Mouse (Mus musculus) spleen, postnatal 14 days (tissue): ENCODE results near the gene Ggta1.

ENCODE experiments used
- DNase-seq, 2 experiments: peaks; one replicate each; pipeline ENCODE4 v3.0.0; 2021 to 2022; ENCODE audit warnings: low spot score in 2 of 2

The Ggta1 gene

GRCm38 (mm10) chr2:35406611-35407010 lies 56.4 kb downstream of the Ggta1 start:
- DNase-seq, result no peak

- DNase-seq, result no peak
Observed at GRCm38 (mm10) chr2:35402391-35402790, 60.6 kb downstream of the Ggta1 start.

GRCm38 (mm10) chr2:35400739-35401138 lies 62.3 kb downstream of the Ggta1 start:
- no peak for DNase-seq

GRCm38 (mm10) chr2:35398184-35398828 lies 64.7 kb downstream of the Ggta1 start:
- no peak for DNase-seq

GRCm38 (mm10) chr2:35397590-35398173 lies 65.3 kb downstream of the Ggta1 start:
- DNase-seq, result peak; percentile 40 to 58

- no peak for DNase-seq
Observed at GRCm38 (mm10) chr2:35397096-35397495, 65.9 kb downstream of the Ggta1 start, which contains the start of gene 4930402F06Rik. Gene 4930402F06Rik, minus strand, starts transcription at chr2:35397175.

GRCm38 (mm10) chr2:35385441-35385871 lies 77.6 kb downstream of the Ggta1 start:
- no peak for DNase-seq

GRCm38 (mm10) chr2:35379306-35379705 lies 83.7 kb downstream of the Ggta1 start:
- no peak for DNase-seq

GRCm38 (mm10) chr2:35377600-35377999 lies 85.4 kb downstream of the Ggta1 start:
- DNase-seq, result no peak

- peak in 1 of 2 experiments; percentile 51 for DNase-seq
Observed at GRCm38 (mm10) chr2:35373003-35373402, 90.0 kb downstream of the Ggta1 start.

GRCm38 (mm10) chr2:35370686-35371085 lies 92.3 kb downstream of the Ggta1 start:
- no peak for DNase-seq

GRCm38 (mm10) chr2:35367629-35368028 lies 95.4 kb downstream of the Ggta1 start, which contains the start of gene 4930568D16Rik:
Gene 4930568D16Rik, minus strand, starts transcription at chr2:35367729.
- DNase-seq, result no peak
